Mouse (Mus musculus): ENCODE measurements around the gene Plcg2.

- TF ChIP-seq POLR2A (IDR thresholded peaks at IDR 0.05; ENCODE audit: borderline replicate concordance, extremely low read depth, low read depth, low read length) (no peak), CTCF (IDR thresholded peaks at IDR 0.05; ENCODE audit: insufficient read depth, low read length) (no peak)
Measured at GRCm38 (mm10) chr8:117561014-117561413, 62.9 kb downstream of the Plcg2 start.

All from lung, adult 2 months (tissue).